Mouse (Mus musculus) megakaryocyte, adult 5-6 weeks (primary cell): ENCODE results near the gene Dock7. TPM values are rescaled to one million over a fixed set of nuclear protein-coding genes. Genes with fewer than 3 reads are reported as not detected.

ENCODE experiments used
- ATAC-seq: 2 replicates; pipeline ENCODE4 v1.8.0; 2016; ENCODE audit warnings: mild to moderate bottlenecking, inconsistent platforms; ENCODE audit not compliant: poor library complexity, severe bottlenecking
- total RNA-seq, 2 experiments: library from RNA; stranded (forward) in 1 of 2; stranded (reverse) in 1 of 2; fragments of 153-499, 151-499 nt in 1 of 2; fragments of 221-1000, 200-1000 nt in 1 of 2; gene quantifications; 2 replicates each; pipeline versions ENCODE4 v1.2.3 to v1.2.4; 2015 to 2017

Gene Dock7
- total RNA-seq (2015) (19.6 and 23.3 TPM in 2 replicates), total RNA-seq (2017) (13.1 and 42.4 TPM in 2 replicates)

DNA sequence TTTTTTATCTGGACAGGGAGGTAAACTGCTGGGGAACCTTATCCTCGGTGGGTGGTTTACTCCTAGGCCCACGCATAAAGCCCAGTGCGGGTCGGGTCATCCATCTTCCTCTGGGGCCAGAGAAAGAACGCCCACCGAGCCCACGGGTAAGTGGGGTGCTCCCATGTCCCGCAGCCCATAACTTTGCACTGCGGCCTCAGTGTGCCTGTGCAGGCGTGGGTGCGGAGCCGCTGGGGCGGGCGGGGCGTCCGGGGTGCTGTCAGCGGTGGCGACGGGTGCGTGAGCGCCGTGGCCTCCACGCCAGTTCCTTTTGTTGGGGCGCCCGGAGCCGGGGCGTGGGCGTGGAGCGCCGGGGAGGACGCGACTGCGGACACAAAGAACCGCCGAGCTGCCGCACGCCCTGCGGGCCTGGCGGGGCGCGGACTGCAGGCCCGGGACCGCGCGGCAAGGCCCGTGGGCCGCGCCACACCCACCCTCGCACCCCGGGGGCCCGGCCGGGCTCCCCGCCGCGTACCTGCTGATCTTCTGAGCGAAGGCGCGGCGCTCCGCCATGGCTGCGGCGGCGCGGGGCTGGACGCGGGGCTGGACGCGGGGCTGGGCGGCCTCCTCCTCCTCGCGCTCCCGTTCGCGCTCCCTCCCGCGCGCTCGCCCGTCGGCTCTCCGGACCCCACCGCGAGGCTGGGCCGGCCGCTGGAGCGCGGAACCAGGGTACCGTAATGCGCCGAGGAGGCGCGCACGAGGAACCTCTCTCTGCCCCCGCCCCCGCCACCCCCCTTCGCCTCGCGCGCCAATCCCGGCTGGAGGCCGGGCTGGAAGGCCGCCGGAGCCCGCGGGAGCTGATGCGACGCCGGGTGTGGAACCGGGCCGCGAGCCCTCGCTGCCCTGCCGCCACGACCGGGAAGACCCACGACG lies at the start of gene Dock7:
Gene Dock7, minus strand, starts transcription at position 705 of the 912 bp plus-strand sequence.
- peak; percentile 82 for ATAC-seq

DNA sequence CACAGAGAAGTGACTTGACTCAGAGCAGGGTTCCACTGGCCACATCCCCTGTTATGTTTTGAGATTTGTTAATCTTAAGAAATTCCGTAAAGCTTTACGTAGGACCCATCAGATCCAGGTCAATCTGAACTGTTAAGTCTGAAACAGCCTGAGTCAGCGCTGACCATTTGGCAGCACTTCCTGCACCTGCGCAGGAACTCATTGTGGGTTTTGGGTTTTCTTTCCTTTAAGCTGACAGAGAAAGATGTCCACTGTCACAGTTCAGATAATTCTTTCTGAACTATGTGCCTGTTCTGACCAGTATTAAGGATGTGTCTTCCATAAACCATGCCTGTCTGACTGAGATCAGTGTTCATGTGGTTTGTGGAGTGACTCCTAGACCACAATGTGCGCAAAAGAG lies 48.2 kb upstream of the Dock7 start:
- ATAC-seq: no peak

DNA sequence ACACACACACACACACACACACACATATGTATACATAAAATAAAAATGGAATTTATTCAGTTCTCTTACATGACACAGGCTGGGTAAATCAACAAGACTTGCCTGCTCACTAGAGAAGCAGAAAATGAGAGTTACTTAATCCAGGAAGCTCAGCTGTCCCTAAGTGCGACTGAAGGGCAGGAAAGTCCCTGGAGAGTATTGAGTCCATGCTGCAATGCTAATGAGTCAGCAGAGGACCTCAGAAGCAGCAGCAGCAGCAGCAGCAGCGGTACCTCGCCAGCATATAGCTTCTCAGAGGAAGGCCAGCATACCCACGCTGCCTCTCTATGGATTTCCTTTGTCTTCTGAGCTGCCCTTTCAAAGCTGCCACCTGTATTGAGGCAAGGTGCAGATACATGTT lies 42.8 kb upstream of the Dock7 start:
- peak; percentile 91 for ATAC-seq

DNA sequence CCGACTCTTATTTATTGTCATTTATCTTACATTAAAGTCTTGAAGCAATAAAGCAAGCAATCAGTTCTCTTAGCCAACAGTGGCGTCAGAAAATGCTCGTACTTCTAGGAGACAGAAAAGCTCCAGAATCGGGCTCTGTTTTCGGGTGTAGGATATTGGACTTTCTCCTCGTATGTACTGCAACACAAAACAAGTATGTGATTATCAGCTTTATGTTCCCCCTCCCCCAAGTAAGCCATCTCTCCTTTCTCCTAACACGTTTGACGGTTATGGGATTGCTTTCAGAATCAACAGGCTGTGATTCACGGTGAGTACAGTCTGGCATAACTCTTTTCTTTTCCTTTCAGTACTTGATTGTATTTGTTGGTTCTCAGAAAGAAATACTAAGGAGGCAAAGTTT lies 42.3 kb upstream of the Dock7 start:
- no peak for ATAC-seq

DNA sequence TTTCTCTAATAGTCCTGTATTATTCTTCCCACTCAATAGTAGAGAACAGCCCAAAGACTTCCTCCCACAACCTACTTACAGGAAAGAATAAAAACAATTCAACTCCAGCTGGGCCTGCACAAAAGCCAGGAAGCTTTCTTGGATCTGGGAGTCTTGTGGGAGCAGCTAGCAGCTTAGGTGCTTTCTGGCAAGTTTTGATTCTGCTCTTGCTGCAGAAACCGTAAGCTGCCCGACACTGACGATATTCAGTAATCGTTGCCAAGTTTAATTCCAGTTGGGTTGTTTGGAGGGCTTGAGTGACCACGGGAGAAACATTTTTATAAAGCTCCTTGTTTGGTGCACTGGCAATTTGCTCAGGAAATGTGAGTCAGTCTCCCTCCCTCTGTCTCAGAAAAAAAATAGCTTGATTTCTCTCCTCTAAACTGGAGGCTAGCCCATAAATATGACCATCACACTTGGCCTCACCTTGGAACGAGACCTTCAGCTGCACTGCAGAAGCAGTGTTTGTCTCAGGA lies 40.8 kb upstream of the Dock7 start:
- no peak for ATAC-seq

DNA sequence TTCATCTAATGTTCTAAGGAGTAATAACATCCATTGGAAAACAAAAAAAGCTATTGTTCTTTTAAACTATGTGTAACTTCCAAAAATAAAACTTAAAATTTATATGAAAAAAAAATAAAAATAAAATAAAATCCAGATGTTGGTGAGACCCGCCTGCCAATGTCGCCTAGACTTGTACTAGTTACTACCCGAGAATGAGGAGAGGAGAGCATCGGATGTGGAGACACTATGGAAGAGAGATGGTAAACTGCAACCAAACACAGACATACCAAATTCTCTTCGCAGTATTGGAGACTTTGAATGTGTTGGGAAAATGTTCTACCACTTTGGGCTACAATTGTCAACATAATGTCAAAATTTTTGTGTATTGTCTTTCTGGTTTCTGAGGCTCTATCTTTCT lies 40.2 kb upstream of the Dock7 start:
- ATAC-seq: no peak

DNA sequence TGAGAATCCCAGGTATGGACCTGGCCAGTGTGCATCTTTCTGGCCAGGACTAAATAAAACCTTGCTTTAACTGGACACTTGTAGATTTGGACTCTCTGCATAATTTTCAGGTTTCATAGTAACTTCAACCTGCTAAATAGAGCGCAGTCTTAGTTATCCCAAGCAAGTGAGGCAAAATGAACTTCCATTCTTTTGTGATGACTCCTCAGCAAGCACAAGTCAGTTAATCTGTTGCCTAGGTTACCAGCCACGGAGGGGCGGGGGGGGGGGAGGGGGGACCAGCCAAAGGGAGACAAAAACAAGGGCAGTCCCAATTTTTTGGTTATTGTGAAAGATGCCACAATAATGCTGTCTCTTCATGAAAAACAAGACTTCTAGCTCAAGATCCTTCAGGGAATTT lies 39.7 kb upstream of the Dock7 start:
- no peak for ATAC-seq

DNA sequence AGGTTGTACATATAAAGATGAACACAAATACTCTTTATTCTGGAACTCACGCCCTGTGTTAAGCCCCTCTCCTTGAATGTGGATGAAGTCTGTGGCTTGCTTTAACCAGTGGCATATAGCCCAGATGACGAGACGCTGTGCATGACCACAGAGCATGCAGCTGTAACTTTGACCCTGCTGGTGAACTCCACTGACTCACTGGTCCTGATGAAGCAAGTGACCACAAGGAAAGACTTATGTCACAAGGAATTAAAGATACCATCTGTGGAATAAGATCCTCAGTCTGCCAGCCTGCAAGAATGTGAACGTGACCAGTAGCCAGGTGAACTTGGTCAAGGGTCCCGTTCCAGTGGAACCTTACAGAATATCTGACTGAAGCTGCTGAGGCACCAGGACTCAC lies 37.8 kb upstream of the Dock7 start:
- no peak for ATAC-seq

DNA sequence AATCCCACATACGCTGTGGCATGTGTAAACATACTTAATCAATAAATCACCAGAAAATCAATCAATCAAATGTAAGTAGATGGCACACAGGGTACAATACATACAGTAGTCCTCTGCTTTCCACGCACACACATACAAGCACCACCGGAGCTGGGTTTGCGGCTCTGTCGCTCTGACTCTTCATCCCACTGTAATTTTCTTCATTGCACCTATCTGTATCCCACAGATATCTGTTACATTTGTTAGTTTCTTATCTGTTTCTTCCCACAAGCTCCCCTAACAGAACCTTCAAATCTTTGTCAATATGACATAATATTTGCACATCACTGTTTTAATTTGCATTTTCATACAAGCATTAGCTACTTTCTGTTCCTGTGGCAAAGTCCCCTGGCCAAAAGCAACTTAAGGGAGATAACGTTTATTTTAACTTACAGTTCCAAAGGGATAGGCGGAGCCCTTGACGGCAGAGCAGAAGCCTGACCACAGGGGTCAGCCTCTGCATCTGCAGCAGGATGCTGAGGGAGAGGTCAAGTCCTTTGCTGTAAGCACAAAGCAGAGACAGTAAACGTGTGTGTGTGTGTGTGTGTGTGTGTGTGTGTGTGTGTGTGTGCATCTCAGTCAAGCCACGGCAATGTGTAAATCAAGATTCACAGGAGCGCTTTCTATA lies 36.1 kb upstream of the Dock7 start:
- ATAC-seq: no peak

DNA sequence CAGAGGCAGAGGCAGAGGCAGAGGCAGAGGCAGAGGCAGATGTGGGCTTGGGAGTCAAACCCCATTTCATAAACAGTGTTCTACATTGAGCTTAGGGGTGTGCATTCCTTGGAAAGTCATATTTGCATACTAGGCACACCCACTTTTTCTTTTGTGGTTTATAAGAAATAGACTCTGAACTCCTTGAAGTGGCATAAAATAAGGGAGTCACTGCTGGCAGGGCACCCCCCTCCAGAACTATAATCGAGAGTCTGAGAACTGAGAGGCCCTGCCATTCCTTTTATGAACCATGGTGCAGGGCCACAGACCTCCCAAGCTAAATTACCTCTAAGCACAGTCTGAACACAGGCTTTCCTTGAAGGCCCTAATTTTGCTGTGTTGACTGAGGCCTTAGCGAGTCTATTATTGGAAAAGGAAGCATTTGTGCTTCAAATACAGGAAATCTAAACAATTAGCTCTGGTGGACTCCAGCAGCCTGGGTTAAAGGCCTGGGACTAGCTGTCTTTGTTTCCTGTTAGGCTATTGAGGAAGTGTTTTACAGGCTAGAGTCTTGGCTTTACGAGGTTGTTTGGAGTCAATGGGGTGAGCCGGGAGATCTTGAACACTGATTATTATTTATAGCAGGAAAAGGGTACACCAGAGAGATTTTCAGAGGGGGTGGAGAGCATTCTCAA lies 31.3 kb upstream of the Dock7 start:
- no peak for ATAC-seq

DNA sequence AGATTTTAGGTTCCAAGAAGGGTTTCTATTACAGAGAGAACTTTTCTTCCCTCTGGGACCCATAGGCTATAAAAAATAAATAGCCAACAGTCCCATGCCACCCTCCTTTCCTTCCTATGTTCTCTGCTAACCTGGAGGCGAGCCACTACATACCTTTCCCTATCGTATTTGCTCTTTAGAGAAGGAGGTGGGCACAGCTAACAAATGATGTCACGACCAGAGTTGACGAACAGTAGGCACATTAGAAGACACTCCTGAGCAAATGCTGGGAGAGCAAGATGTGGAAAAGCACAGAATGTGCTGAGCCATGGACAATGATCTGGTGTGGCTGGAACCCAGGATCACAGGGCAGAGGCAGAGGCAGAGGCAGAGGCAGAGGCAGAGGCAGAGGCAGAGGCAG lies 30.7 kb upstream of the Dock7 start:
- ATAC-seq: no peak

DNA sequence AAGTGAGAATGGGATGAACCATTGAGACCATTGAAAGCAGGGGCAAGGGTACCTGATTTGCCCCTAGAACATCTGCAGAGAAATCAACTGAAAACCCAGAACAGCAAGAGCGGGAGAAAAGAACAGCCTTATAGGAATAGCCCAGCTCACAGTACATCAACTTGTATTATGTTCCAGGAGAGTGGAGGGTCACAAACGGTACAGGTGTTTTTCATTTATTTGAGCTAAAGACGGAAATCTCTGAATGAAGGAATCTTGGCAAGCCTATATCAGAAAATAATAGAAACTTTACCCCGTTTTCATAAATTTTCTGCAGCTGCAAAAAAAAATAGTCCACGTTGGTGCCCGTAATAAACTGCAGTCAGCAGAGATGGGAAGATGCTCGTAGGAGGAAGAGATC lies 22.6 kb upstream of the Dock7 start:
- no peak for ATAC-seq

DNA sequence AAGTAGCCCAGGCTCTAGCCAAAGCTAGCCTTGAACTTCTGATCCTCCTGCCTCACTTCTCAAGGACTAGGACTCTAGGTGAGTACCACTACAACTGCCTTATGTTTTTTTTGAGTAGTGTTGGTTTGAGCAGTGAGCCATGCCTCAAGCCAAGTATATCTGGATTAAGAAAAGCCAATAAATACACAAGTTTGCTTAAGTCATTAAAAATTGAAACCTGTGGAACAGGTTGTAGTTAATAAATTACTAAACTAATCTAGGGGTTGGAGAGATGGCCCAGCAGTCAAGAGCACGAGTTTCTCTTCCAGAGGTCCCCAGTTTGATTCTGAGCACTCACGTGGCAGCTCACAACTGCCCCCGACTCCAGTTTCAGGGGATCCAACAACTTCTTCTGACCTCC lies 20.9 kb upstream of the Dock7 start:
- no peak for ATAC-seq

DNA sequence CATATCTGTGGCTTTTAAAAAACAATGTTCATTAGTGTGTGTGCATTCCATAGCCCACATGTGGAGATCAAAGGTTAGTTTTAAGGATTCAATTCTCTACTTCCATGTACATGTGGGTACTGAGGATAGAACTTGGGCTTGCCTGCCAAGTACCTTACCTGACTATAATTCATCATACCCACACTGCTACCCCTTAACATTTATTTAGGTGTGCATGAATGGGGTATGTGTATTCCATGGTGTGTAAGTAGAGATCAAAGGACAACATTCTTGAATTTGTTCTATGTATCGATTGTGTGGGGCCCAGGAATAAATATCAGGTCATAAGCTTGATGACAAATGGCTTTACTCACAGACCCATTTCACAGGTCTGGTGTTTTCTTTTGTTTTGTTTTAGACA lies 20.5 kb upstream of the Dock7 start:
- ATAC-seq: no peak

DNA sequence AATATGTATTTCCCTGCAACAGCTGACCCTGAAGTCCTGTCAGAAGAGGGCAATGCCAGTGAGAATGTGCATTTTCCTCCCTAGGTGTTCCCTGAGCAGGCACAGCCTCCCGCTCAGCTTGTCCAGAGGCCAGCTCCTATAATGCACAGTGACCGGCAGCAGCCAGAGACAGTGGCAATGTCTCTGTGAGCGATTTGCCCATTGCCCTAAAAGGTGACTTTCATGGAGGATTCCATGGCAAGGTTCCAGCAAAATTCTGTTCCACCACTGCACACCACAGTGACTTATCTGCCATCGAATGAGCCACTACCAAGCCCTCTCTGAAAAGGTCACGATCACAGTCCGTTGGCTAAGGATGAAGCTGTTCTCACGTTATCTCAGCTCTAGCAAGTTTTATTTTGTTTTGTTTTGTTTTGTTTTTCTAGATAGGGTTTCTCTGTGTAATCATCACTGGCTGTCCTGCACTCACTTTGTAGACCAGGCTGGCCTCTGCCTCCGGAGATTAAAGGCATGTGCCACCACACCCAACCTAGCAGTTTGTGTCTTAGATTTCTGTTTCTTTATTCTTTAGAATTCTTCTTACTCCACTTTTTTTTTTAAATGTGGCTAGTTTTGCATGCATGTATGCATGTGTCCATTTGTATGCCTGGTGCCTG lies 17.4 kb upstream of the Dock7 start:
- no peak for ATAC-seq

DNA sequence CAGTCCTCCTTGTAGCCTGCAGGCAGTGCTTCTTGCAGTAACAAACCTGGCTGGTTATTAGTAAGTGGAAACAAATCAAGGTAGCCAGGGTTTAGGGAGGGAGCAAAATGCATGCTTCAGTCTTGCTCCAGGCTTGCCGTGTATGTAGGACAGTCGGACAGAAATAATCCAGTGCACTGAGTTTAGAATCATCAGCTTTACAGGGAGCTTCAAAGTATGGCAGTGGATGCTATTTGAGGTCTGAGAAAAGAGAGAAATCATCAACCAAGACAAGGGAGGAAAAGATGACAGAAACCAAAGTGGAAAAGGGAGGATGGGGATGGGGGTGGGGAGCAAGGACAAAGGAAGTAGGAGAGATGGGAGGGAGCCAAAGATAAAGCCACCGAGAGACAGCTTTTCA lies 13.8 kb upstream of the Dock7 start:
- no peak for ATAC-seq

DNA sequence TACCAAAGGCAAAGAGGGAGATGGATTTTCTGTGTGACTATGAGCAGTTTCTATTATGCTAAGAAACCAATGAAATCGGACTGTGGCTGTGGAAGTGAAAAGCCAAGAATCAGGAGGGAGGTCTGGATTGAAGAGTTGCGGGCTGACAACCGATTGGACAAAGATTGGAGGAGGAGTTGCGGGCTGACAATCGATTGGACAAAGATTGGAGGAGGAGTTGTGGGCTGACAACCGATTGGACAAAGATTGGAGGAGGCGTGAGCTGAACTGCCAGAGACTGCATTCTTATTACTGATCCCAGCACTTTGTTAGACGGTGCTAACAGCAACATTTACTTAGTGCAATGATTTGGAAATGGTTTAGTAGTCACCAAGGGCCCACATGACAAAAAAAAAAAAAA lies 12.6 kb upstream of the Dock7 start:
- no peak for ATAC-seq

DNA sequence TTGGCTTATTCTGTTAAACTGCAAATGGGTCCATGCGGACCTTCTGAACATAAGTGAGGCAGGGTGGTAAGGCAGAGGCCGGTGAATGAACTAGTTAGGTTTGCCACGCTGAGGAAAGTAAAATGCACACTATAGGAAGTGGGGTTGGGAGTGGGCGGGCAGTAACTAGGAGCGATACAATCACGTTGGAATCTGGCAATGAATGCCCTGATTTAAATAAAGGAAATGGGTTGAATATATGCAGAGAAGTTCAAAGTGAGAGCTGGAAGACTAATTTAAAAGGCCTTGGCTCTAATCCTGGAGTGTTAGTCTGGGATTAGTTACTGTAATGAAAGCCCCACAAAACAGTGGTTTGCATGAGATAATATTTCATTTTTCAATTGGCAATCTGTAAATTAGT lies 12.0 kb upstream of the Dock7 start:
- ATAC-seq: no peak

DNA sequence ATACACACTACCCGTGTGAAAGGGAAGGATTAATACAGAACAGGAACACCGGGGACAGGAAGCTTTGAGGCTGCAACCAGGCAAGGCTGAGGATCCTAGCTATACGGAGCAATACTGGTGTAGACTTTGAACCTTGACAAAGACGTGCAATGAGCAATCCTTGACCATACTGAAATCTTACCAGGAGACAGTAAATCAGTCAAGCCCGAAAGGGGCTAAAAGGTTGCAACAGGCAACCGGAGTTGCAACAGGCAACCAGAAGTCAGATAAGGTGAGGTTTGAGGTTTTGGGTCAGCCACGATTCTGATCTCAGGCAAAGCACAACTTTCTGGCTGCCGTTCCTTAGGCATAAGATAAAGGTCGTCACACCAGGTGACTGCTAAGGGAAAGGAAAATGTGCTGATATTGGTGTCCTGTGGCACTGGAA lies 10.5 kb upstream of the Dock7 start:
- peak; percentile 51 for ATAC-seq

DNA sequence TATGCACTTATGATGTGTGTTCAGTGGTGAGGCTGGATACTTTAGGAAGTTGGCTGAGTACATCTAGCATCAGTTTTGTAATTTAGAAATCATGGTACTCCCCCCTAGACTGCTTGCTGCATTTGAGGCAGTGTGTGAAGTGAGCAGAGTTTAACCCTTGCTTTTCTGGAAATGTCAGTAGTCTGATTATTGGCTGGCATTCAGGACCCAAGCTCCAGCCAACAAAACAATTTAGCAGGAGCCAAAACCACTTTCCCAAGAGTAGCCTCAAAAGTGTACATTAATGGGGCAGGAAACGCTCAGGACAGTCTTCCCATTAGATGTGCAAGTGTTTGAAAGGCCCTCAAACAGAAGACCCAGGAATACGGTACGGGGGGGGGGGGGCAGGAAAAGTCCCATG lies 2.8 kb upstream of the Dock7 start:
- no peak for ATAC-seq

DNA sequence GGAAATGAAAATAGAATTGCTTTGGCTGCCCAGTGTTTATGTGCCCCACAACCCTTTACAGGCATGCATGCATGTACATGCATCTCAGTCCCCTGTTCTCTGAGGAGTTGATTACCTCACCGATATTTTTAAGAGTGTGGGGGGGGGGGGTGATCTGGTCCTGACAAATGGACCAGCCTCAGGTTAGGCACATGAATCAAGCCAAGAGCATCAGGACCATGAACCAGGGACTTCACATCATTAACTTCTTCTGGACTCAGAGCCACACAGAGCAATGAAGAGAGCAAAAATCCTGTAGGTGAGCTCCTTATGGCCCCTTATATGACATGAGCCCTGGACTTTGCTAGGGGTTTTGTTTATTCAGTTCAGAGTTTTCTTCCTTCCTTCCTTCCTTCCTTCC lies 2.1 kb upstream of the Dock7 start:
- ATAC-seq: no peak
